Comparison of ENCODE assay signal across 17 mouse cellular contexts in the genomic region with DNA sequence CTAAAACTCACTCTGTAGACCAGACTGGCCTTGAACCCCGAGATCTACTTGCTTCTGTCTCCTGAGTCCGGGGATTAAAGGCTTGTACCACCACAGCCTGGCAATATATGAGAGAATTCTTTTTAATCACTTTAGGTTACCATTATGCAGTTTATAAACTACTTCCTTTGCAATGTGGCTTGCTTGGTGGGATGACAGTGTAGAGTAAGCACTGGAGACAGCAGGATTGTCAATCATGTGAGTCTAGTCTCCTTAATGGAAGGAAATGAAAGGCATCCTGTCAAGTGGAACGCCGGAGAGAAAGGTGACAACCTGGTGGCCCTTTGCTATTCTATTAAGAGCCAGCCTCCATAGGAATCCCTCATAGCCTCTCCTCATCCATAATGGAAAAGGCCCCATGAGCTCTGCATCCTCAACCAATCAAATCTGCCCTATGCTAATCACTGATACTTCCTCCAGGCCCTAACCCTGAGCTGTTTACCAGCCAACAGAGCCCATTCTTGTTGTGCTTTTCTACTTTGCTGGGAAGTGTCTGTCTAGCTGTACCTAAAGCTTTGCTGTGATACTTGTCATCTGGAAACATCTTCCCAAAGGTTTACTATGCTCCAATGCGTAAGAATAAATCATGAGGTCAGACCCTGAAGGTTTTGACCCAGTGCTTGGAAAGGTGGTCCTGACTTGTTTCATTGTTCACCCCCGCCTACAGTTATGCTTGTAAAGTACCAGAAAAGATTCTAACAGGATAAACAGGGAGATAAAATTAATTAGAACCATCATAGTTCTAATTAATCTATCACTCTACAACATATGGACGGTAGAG.
DNase-seq lines count a peak whose midpoint lies in the region; ATAC-seq and TF ChIP-seq lines count a peak whose summit lies in the region.
"Had no signal": no experiment of that assay in that cellular context is flagged by ENCODE, and none has a peak within 500 bp of the region (broad histone marks: within the 10 kb centered on the region; RNA-seq: fewer than 3 reads in every experiment).

No protein-coding gene starts in this region.

- H3K27me3 ChIP-seq in hindbrain, embryonic 10.5 days (ENCODE audit: insufficient read depth, poor library complexity, severe bottlenecking): no peaks in the 10 kb centered on the region
- no peaks in the 10 kb centered on the region for H3K27me3 ChIP-seq in hindbrain, embryonic 16.5 days (replicated peaks; ENCODE audit: control insufficient read depth, insufficient read depth, low read length)
- H3K27me3 ChIP-seq in midbrain, embryonic 10.5 days (ENCODE audit: low read depth, poor library complexity, severe bottlenecking): no peaks in the 10 kb centered on the region
- no peaks in the 10 kb centered on the region for H3K27me3 ChIP-seq in midbrain, postnatal 0 days (ENCODE audit: insufficient read depth, low read length)
- no peaks in the 10 kb centered on the region for H3K27me3 ChIP-seq in hindbrain, embryonic 14.5 days (ENCODE audit: control insufficient read depth, insufficient read depth, low read length)
- H3K27me3 ChIP-seq in heart, embryonic 10.5 days (ENCODE audit: insufficient read depth, poor library complexity, severe bottlenecking): no peaks in the 10 kb centered on the region
- H3K27me3 ChIP-seq: Patski had no signal

- no peak overlapping the region for H3K4me3 ChIP-seq in hindbrain, embryonic 10.5 days
- H3K4me3 ChIP-seq in hindbrain, embryonic 16.5 days (ENCODE audit: low read length): no peak overlapping the region
- H3K4me3 ChIP-seq in midbrain, embryonic 10.5 days: no peak overlapping the region
- no peak overlapping the region for H3K4me3 ChIP-seq in midbrain, postnatal 0 days (ENCODE audit: low read depth, low read length)
- H3K4me3 ChIP-seq in hindbrain, embryonic 14.5 days (replicated peaks; ENCODE audit: low read length): no peak overlapping the region
- H3K4me3 ChIP-seq in heart, embryonic 10.5 days: no peak overlapping the region
- H3K4me3 ChIP-seq: erythroblast, embryonic 14.5 days had no signal

- DNase-seq in hindbrain, embryonic 10.5 days (ENCODE audit: low spot score): peak; percentile 24
- peak; percentile 23 for DNase-seq in midbrain, embryonic 10.5 days (ENCODE audit: low spot score)
- no peak for DNase-seq in midbrain, postnatal 0 days (ENCODE audit: low spot score)
- DNase-seq in hindbrain, embryonic 14.5 days (ENCODE audit: low spot score): no peak
- peak; percentile 37 for DNase-seq in retina, embryonic 14.5 days (ENCODE audit: low spot score)
- DNase-seq in heart, embryonic 10.5 days (ENCODE audit: low spot score): no peak
- DNase-seq: adrenal gland, postnatal 36 days; cerebellum, adult 8-10 months; liver; liver, postnatal 0 days; right cerebral cortex, postnatal 25 days; thymus, postnatal 25 days had no signal

- peaks cover 15% of the 10 kb centered on the region for H3K4me1 ChIP-seq in hindbrain, embryonic 10.5 days (replicated peaks)
- H3K4me1 ChIP-seq in hindbrain, embryonic 16.5 days (ENCODE audit: control insufficient read depth, insufficient read depth, low read depth, low read length): no peaks in the 10 kb centered on the region; the same call in 1 of the 2 replicates
- peaks cover 14% of the 10 kb centered on the region for H3K4me1 ChIP-seq in midbrain, embryonic 10.5 days
- no peaks in the 10 kb centered on the region; the same call in 1 of the 2 replicates for H3K4me1 ChIP-seq in midbrain, postnatal 0 days (ENCODE audit: insufficient read depth, low read length)
- 0 out of 2 replicates have a peak, but pooled peaks cover 6% of the 10 kb centered on the region for H3K4me1 ChIP-seq in hindbrain, embryonic 14.5 days (replicated peaks; ENCODE audit: control insufficient read depth, insufficient read depth, low read length)
- no peaks in the 10 kb centered on the region for H3K4me1 ChIP-seq in heart, embryonic 10.5 days

- H3K27ac ChIP-seq in hindbrain, embryonic 10.5 days: peak overlapping the region; percentile 9; the same call in 1 of the 2 replicates
- no peak overlapping the region for H3K27ac ChIP-seq in hindbrain, embryonic 16.5 days (ENCODE audit: low read depth, low read length)
- peak overlapping the region; percentile 53 for H3K27ac ChIP-seq in midbrain, embryonic 10.5 days (replicated peaks)
- no peak overlapping the region for H3K27ac ChIP-seq in midbrain, postnatal 0 days (ENCODE audit: low read depth, low read length)
- no peak overlapping the region for H3K27ac ChIP-seq in hindbrain, embryonic 14.5 days
- H3K27ac ChIP-seq in heart, embryonic 10.5 days: no peak overlapping the region

- no peak overlapping the region for H3K9ac ChIP-seq in hindbrain, embryonic 16.5 days (ENCODE audit: low read depth, low read length)
- no peak overlapping the region for H3K9ac ChIP-seq in midbrain, postnatal 0 days (replicated peaks; ENCODE audit: low read length, poor library complexity, severe bottlenecking)
- no peak overlapping the region for H3K9ac ChIP-seq in hindbrain, embryonic 14.5 days
- H3K9ac ChIP-seq: liver, postnatal 0 days had no signal

- ATAC-seq in hindbrain, embryonic 16.5 days: no peak
- no peak for ATAC-seq in midbrain, postnatal 0 days (ENCODE audit: low FRiP score)
- ATAC-seq in hindbrain, embryonic 14.5 days (ENCODE audit: low FRiP score): peak; percentile 57; the same call in 1 of the 2 replicates
- no peak for ATAC-seq in CD4-positive, CD25-positive, alpha-beta regulatory T cell, adult 4 months
- ATAC-seq: intestine, postnatal 0 days; liver, postnatal 0 days had no signal

- H3K4me2 ChIP-seq in hindbrain, embryonic 16.5 days (ENCODE audit: low read length): no peak overlapping the region
- H3K4me2 ChIP-seq in midbrain, postnatal 0 days (ENCODE audit: low read depth, low read length, poor library complexity, severe bottlenecking): no peak overlapping the region
- no peak overlapping the region for H3K4me2 ChIP-seq in hindbrain, embryonic 14.5 days (replicated peaks)

- no peaks in the 10 kb centered on the region for H3K36me3 ChIP-seq in hindbrain, embryonic 10.5 days
- H3K36me3 ChIP-seq in hindbrain, embryonic 16.5 days (ENCODE audit: control insufficient read depth, insufficient read depth, low read length): no peaks in the 10 kb centered on the region
- H3K36me3 ChIP-seq in midbrain, embryonic 10.5 days: no peaks in the 10 kb centered on the region
- H3K36me3 ChIP-seq in midbrain, postnatal 0 days (ENCODE audit: insufficient read depth, low read length): no peaks in the 10 kb centered on the region
- no peaks in the 10 kb centered on the region for H3K36me3 ChIP-seq in hindbrain, embryonic 14.5 days (replicated peaks; ENCODE audit: control insufficient read depth, insufficient read depth)
- no peaks in the 10 kb centered on the region for H3K36me3 ChIP-seq in heart, embryonic 10.5 days

- TF ChIP-seq CTCF in midbrain, postnatal 0 days (IDR thresholded peaks at IDR 0.05): no peak

- WGBS in hindbrain, embryonic 10.5 days: 61% methylated on average over 7 of the region's 7 CpGs
- WGBS in hindbrain, embryonic 16.5 days: 59% methylated on average over 7 of the region's 7 CpGs
- 65% methylated on average over 7 of the region's 7 CpGs for WGBS in midbrain, embryonic 10.5 days
- WGBS in midbrain, postnatal 0 days: 50% methylated on average over 7 of the region's 7 CpGs
- 45% methylated on average over 7 of the region's 7 CpGs for WGBS in hindbrain, embryonic 14.5 days
- 77% methylated on average over 7 of the region's 7 CpGs for WGBS in heart, embryonic 10.5 days

- H3K9me3 ChIP-seq in hindbrain, embryonic 10.5 days: no peaks in the 10 kb centered on the region
- H3K9me3 ChIP-seq in hindbrain, embryonic 16.5 days (ENCODE audit: control insufficient read depth, low read length): no peaks in the 10 kb centered on the region
- H3K9me3 ChIP-seq in midbrain, embryonic 10.5 days (replicated peaks): no peaks in the 10 kb centered on the region
- no peaks in the 10 kb centered on the region for H3K9me3 ChIP-seq in midbrain, postnatal 0 days (ENCODE audit: low read length)
- no peaks in the 10 kb centered on the region for H3K9me3 ChIP-seq in hindbrain, embryonic 14.5 days (ENCODE audit: control insufficient read depth, low read length)
- no peaks in the 10 kb centered on the region for H3K9me3 ChIP-seq in heart, embryonic 10.5 days

Comparison
In these comparisons a context has a peak if more than half of its experiments do, and no peak if none do; other contexts are left out.
1. DNase-seq: peak in hindbrain, embryonic 10.5 days (single experiment), midbrain, embryonic 10.5 days (single experiment) and retina, embryonic 14.5 days (single experiment); none in midbrain, postnatal 0 days (single experiment), hindbrain, embryonic 14.5 days (single experiment) and heart, embryonic 10.5 days (single experiment).
2. H3K27ac ChIP-seq: peak in hindbrain, embryonic 10.5 days (single experiment) and midbrain, embryonic 10.5 days (single experiment); none in hindbrain, embryonic 16.5 days (single experiment), midbrain, postnatal 0 days (single experiment), hindbrain, embryonic 14.5 days (single experiment) and heart, embryonic 10.5 days (single experiment).